Mouse (Mus musculus) kidney, postnatal 25 days (tissue): Measurements from ENCODE around the gene Gm19684.
"Not testable (repeated sequence)": the region's sequence is repeated elsewhere in the genome, so short reads cannot be mapped to it uniquely, and the experiment has no call there.

Source experiments
- DNase-seq, 2 experiments: peaks; one replicate each; pipeline ENCODE4 v3.0.0; 2021; ENCODE audit warnings: mixed read lengths in 2 of 2

Gm19684 gene

DNA sequence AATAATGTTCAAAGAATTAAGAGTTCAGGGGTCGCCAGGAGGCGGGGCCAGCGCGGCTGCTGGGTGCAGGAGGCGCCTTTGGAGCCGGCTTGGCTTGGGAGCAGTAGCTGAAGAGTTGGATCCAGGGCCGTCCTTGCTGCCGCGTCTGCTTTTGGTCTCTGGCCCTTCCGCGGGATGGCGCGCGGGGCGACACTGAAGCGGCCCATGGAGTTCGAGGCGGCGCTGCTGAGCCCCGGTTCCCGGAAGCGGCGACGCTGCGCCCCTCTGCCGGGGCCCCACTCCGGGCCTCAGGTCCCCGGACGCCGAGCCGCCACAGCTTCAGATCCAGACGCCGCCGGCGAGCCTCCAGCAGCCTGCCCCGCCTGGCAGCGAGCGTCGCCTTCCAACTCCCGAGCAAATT, 57.5 kb downstream of the Gm19684 start:
- DNase-seq, result not testable (repeated sequence)
